In the genomic region with DNA sequence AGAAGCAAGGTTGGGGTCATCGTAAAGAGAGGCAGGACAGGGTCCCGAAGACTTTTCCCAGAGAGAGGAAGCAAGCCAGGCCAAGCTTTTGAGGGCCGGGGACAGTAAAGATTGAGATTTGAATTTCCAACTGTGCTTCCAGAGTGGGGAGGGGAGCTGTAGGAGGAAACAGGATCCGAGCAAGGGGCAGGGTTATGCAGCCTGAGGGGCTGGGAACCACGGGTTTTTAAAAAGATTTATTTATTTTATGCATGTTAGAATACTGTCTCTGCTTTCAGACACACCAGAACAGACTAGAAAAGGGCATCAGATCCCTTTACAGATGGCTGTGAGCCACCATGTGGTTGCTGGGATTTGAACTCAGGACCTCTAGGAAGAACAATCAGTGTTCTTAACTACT, we compare ENCODE assay signal across 25 mouse cellular contexts. TPM values are rescaled to one million over a fixed set of nuclear protein-coding genes. Genes with fewer than 3 reads are reported as not detected.
"Had no signal": no experiment of that assay in that cellular context is flagged by ENCODE, and none has a peak within 500 bp of the region (broad histone marks: within the 10 kb centered on the region; RNA-seq: fewer than 3 reads in every experiment).

No protein-coding gene starts in this region.

- H3K9me3 ChIP-seq: midbrain, embryonic 10.5 days; midbrain, embryonic 13.5 days; neural tube, embryonic 13.5 days; neural tube, embryonic 15.5 days had no signal

- DNase-seq: lung, adult 18-20 months; lung, embryonic 14.5 days; lung, postnatal 10 days; lung, postnatal 4 days; retina, postnatal 1 day; right cerebral cortex, adult 18-20 months; right cerebral cortex, postnatal 25 days; right cerebral cortex, postnatal 4 days; spleen, adult 18-20 months; thymus, adult 18-20 months; thymus, postnatal 14 days; thymus, postnatal 36 days had no signal

- H3K9ac ChIP-seq: lung, embryonic 14.5 days; midbrain, embryonic 13.5 days; neural tube, embryonic 13.5 days; neural tube, embryonic 15.5 days had no signal

- H3K4me2 ChIP-seq: lung, embryonic 14.5 days; midbrain, embryonic 13.5 days; neural tube, embryonic 13.5 days; neural tube, embryonic 15.5 days had no signal

- H3K4me1 ChIP-seq: midbrain, embryonic 10.5 days; midbrain, embryonic 13.5 days; neural tube, embryonic 13.5 days had no signal

- ATAC-seq: midbrain, embryonic 13.5 days; midbrain, embryonic 16.5 days had no signal

- H3K4me3 ChIP-seq: midbrain, embryonic 10.5 days; midbrain, embryonic 13.5 days; myocyte; neural tube, embryonic 13.5 days; neural tube, embryonic 15.5 days had no signal

- H3K36me3 ChIP-seq: midbrain, embryonic 10.5 days; midbrain, embryonic 13.5 days; neural tube, embryonic 13.5 days; neural tube, embryonic 15.5 days had no signal

- H3K27ac ChIP-seq: midbrain, embryonic 10.5 days; midbrain, embryonic 13.5 days; neural tube, embryonic 13.5 days; neural tube, embryonic 15.5 days had no signal

RNA-seq across cellular contexts. Expression of a gene that starts 16.2 kb away (rescaled TPM):
- total RNA-seq: megakaryocyte, adult 5-6 weeks; megakaryocyte-erythroid progenitor cell, adult 5-6 weeks had no signal
- polyA plus RNA-seq: lung, embryonic 14.5 days; lung, embryonic 16.5 days; midbrain, embryonic 10.5 days; midbrain, embryonic 13.5 days; midbrain, embryonic 16.5 days; small intestine, adult 2 months; stomach, embryonic 14.5 days; stomach, embryonic 16.5 days; thymus, postnatal 0 days had no signal

RNA-seq across cellular contexts. Expression of a gene that starts 31.3 kb away (rescaled TPM):
- total RNA-seq: megakaryocyte, adult 5-6 weeks; megakaryocyte-erythroid progenitor cell, adult 5-6 weeks had no signal
- polyA plus RNA-seq: lung, embryonic 14.5 days; lung, embryonic 16.5 days; midbrain, embryonic 10.5 days; midbrain, embryonic 13.5 days; midbrain, embryonic 16.5 days; small intestine, adult 2 months; stomach, embryonic 14.5 days; stomach, embryonic 16.5 days; thymus, postnatal 0 days had no signal

RNA-seq across cellular contexts. Expression of a gene that starts 36.3 kb away (rescaled TPM):
- total RNA-seq: megakaryocyte-erythroid progenitor cell, adult 5-6 weeks had no signal
- polyA plus RNA-seq: lung, embryonic 14.5 days; lung, embryonic 16.5 days; midbrain, embryonic 13.5 days; midbrain, embryonic 16.5 days; small intestine, adult 2 months; stomach, embryonic 14.5 days had no signal

RNA-seq across cellular contexts. Expression of a gene that starts 36.4 kb away (rescaled TPM):
- total RNA-seq: megakaryocyte, adult 5-6 weeks; megakaryocyte-erythroid progenitor cell, adult 5-6 weeks had no signal
- polyA plus RNA-seq: lung, embryonic 14.5 days; lung, embryonic 16.5 days; myocyte; small intestine, adult 2 months; stomach, embryonic 16.5 days; thymus, postnatal 0 days had no signal

RNA-seq across cellular contexts. Expression of a gene that starts 46.0 kb away (rescaled TPM):
- polyA plus RNA-seq: lung, embryonic 14.5 days; midbrain, embryonic 10.5 days; midbrain, embryonic 13.5 days; midbrain, embryonic 16.5 days; small intestine, adult 2 months had no signal
